Mouse (Mus musculus) MEL-GATA-1-ER (cell line): ENCODE data around the gene Slc7a11.
A peak's percentile ranks its signal among the peaks of the same experiment; 100 is the strongest.

Source experiments
- DNase-seq: peaks from one replicate; pipeline ENCODE4 v3.0.0-alpha.2; 2012; ENCODE audit warnings: low read depth; ENCODE audit errors: extremely low read depth

Gene Slc7a11

DNA sequence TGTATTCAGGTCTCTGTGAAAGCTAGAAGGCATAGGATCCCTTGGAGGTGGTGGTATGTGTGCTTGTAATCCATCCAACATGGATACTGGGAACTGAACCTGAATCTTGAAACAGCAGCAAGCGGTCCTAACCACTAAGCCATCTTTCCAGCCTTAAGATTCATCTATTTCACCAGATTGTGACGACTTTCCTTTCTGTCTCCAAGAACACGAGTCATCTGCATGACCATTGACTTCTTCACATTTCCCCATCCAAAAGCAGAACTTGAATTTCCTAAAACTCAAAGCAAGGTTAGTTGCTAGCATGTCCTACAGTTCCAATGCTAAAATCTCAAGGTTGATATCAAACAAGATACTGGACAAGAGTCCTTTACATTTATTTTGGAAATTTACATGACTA, 37.5 kb downstream of the Slc7a11 start:
- DNase-seq: no peak

GRCm38 (mm10) chr3:50388786-50389185, 54.6 kb downstream of the Slc7a11 start:
- no peak for DNase-seq

DNA sequence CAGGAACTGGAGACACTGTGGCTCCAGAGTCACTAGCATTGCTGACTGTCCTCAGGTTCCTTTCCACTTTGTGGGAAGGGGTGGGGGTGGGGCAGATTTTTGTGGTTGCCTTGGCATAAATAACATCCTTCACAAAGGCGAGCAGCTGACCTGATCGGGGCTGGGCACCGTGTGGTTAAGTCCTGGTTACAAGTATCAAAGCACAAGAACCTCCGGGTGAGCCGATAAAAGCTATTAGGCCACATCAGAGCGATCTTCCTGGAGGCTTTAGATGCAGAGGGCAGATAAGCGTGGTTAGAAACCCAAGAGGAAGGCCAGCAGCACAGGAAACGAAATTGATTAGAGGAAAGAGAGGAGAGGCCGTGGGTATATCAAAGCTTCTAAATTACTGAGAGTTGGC, 55.1 kb downstream of the Slc7a11 start:
- no peak for DNase-seq

DNA sequence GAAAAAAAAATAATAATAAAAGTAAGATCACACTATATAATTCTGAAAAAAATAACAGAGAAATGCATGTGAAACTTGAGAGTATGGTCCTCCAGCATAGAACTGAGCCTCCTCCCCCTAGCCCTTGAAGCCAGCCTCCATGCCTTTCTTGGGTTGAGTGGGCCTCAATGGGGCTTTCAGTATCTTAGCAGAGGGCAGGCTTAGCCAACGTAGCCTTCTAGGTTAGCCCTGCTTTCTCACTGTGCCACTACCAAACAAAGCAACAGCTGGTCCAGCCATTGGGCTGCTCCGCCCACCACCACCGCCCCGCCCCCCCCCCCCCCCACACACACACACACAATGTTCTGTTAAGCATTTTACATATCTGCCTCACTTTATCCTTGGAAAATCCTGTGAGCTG, 56.1 kb downstream of the Slc7a11 start:
- DNase-seq: no peak

DNA sequence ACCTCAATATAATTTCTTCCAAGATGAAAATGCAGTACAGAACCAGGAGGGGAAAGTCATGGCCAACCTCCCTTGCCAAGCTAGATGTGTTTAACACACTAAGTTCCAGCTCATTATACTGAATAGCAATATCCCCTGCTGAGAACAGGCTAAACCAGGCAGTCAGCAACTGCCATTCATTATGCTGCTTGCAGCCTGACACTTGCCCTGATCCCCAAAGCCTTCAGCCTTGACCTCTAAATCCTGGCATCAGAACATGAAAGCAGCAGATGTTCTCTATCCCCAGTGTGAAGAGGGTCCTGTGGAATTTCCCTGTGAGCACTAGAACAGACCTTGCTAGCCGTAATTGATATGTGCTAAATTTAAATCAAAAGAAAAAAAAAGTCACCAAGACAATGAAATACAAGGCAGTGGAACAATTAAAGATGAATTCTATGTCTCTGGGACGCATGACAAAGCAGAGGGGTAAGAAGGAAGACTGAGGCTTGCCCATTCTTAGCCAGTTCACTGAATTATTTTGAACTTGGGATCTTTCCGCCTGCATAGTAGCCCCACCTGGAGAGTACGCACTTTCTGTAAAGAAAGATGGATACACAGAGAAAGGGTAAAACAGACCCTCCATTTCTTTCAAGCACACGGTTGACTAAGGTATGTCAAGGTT, 56.7 kb downstream of the Slc7a11 start:
- DNase-seq: no peak

- no peak for DNase-seq
These were observed 57.3 kb downstream of the Slc7a11 start for GRCm38 (mm10) chr3:50386066-50386465.

GRCm38 (mm10) chr3:50382729-50383128, 60.7 kb downstream of the Slc7a11 start:
- DNase-seq: no peak

GRCm38 (mm10) chr3:50381861-50382693, 61.3 kb downstream of the Slc7a11 start:
- no peak for DNase-seq

GRCm38 (mm10) chr3:50381160-50381860, 62.1 kb downstream of the Slc7a11 start:
- peak; percentile 56 for DNase-seq

DNA sequence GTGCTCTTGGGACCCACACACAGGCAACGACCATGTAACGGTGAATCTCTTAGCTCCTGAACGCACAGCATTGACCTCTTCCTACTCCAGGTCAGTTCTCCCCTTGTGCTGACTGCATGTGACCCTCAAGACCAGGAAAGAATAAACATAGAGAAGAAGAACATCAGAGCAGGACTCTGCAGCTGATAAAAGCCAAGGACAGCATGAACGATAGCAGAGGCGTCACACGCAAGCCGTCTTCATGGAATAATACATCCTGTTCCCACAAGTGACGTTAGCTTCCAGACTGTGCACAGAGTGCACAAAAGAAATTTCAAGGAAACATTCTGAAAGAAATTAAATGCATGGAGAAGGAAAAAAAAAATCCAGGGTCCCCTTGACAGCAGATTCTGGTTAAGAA, 63.5 kb downstream of the Slc7a11 start:
- no peak for DNase-seq

GRCm38 (mm10) chr3:50375477-50375876, 67.9 kb downstream of the Slc7a11 start:
- DNase-seq: no peak

DNA sequence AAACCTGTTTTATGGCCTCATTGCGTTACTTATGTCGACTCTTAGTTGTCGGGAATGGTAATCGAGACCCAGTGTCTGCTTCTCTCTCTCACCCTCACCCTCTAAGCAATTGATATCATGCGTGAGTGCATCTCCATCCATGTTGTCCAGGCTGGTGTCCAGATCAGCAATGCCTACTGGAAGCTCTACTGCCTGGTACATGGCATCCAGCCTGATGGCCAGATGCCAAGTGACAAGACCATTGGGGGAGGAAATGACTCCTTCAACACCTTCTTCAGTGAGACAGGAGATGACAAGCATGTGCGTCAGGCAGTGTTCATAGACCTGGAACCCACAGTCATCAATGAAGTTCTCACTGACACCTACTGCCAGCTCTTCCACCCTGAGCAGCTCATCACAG, 73.6 kb downstream of the Slc7a11 start:
- no peak for DNase-seq

- DNase-seq: no peak
These were observed 76.2 kb downstream of the Slc7a11 start for GRCm38 (mm10) chr3:50367175-50367574.

GRCm38 (mm10) chr3:50363659-50364058, 79.8 kb downstream of the Slc7a11 start:
- DNase-seq: no peak

- no peak for DNase-seq
These were observed 96.3 kb downstream of the Slc7a11 start for GRCm38 (mm10) chr3:50347081-50347480.

DNA sequence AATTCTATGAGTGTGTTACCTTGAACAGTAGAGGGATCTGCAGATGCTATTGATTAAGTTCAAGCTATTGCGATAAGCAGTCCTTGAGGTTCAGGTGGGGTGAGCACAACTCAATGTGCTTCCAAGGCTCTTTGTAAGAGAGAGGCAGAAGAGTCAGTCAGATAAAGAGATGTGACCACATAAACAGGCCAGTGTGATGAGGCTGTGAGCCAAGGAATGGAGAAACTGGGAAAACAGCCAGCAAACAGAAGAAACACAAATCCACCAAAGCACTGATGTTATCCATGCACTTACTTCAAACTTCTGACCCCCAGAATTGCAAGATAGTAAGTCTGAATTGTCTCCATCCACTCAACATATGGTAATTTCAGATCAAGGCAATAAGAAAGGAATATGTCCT, 99.0 kb downstream of the Slc7a11 start:
- no peak for DNase-seq

DNA sequence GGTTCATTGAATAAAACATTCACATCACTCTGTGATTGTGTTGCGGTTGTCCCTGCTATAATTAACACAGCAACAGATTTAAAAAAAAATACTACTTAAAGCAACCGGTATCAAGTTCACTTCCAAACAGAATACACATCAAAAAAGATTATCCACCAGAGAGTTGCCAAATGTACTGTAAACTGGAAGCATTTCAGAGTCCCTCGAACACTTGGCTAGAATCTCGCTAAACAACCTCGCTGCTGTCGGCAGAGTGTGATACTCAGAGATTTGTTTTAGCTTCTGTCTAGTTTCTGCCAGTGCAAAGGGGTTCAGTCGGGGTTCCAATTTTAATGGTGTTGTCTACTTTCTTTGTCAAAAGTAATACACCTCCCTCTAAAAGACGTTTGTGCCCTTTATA, 118.9 kb downstream of the Slc7a11 start:
- no peak for DNase-seq

DNA sequence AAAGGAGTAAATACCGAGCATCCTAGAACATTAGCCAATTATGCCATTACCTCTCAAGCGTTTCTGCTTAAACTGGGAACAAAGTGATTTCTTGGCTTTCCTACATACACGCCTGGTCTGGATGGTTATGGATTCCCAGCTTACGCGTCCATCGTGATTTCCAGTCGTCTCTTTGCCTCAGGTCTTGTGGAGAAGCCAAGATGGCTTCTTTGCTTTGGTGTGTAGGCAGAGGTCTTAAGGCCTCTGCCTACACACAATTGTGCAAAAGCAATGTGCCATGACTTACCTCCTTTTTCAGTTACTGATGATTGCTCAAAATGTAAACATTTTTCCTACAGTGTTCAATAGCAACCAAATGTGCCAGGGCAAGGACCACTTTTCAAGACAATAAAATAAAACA, 119.5 kb downstream of the Slc7a11 start:
- no peak for DNase-seq

- DNase-seq: no peak
These were observed 122.6 kb downstream of the Slc7a11 start for GRCm38 (mm10) chr3:50320862-50321261.

DNA sequence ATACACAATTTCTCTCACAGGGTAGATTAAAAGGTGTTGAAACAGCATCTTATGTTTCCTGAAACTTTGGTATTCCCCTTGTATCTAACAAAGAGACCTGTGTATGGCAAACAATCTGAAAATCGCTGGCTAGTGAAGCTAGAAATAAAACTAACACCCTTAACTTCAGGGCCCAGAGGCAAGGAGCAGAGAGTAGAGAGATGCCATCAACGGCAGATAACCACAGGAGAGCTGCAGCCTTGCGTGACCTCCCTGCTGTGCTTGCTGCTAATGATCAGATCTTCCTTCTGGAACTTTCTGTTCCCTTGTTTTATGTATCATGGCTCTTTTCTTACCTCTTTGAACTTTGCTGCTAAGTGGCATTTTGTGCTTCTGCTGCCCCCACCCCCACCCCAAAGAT, 125.3 kb downstream of the Slc7a11 start:
- DNase-seq: no peak

DNA sequence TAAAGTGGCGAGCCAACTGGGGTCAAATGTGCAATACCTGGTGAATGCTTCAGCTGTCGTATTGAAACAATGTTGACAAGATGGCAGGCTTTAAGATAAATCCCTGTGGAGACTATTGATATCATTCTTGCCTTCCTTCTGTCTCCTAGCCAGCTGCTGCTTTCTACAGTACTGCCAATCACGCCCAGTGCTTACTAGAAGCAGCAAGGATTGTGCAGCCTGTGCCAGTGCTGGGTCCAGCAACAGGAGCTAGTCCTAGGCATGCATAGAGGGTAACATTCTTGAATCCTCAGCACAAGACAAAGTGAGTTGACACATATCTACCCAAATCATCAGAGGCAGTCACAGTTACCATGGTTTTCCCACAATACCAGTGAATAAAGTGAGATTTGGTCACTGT, 129.6 kb downstream of the Slc7a11 start:
- DNase-seq: no peak
